Mouse (Mus musculus) midbrain, embryonic 13.5 days (tissue): Measurements from ENCODE around the gene Mob3c. TPM values are rescaled to one million over a fixed set of nuclear protein-coding genes. Genes with fewer than 3 reads are reported as not detected.

Experiments used
- ATAC-seq: fragments of 200-750 bp; cut with Nextera tagmentation; 2 replicates; pipeline ENCODE4 v1.8.0; 2017; ENCODE audit warnings: mild to moderate bottlenecking, moderate TSS enrichment, moderate library complexity
- H3K27ac ChIP-seq: fragments of 300-500 bp; sonication (generic); 2 replicates; pipeline ENCODE4 v1.5.1; 2015; ENCODE audit warnings: inconsistent platforms, mild to moderate bottlenecking, moderate library complexity
- H3K27me3 ChIP-seq: fragments of 300-500 bp; sonication (generic); 2 replicates; pipeline ENCODE4 v1.6.1; 2015; ENCODE audit warnings: mild to moderate bottlenecking, inconsistent platforms
- H3K36me3 ChIP-seq: fragments of 300-500 bp; sonication (generic); 2 replicates; pipeline ENCODE4 v1.6.1; 2015; ENCODE audit warnings: mild to moderate bottlenecking, inconsistent platforms
- H3K4me1 ChIP-seq: fragments of 300-500 bp; sonication (generic); replicated peaks from 2 replicates; pipeline ENCODE4 v1.6.1; 2015; ENCODE audit warnings: inconsistent platforms
- H3K4me2 ChIP-seq: fragments of 300-500 bp; sonication (generic); replicated peaks from 2 replicates; pipeline ENCODE4 v1.6.1; 2015; ENCODE audit warnings: moderate library complexity, mild to moderate bottlenecking, inconsistent platforms
- H3K4me3 ChIP-seq: fragments of 300-500 bp; sonication (generic); replicated peaks from 2 replicates; pipeline ENCODE4 v1.5.1; 2015; ENCODE audit warnings: mild to moderate bottlenecking, inconsistent platforms
- H3K9ac ChIP-seq: fragments of 300-500 bp; sonication (generic); replicated peaks from 2 replicates; pipeline ENCODE4 v1.6.1; 2015; ENCODE audit warnings: mild to moderate bottlenecking, inconsistent platforms
- H3K9me3 ChIP-seq: fragments of 300-500 bp; sonication (generic); 2 replicates; pipeline ENCODE4 v1.6.1; 2016; ENCODE audit warnings: mild to moderate bottlenecking, inconsistent platforms
- WGBS: fragments of 180-500 bp; shearing (Covaris S2); methylation state at CpG from one replicate; pipeline ENCODE4 v1.1.7; 2015; 5-methylcytosine and 5-hydroxymethylcytosine counted together
- polyA plus RNA-seq: library from polyadenylated mRNA; unstranded; fragments of >200 nt; fragmentation: Nextera tagmentation; extraction: Ambion mirVana; gene quantifications from 2 replicates; pipeline ENCODE4 v1.2.1, GENCODE M21; 2015

Mob3c gene
- polyA plus RNA-seq: 4.0 and 4.9 TPM in 2 replicates

GRCm38 (mm10) chr4:115827888-115828571 is at the start of gene Mob3c:
Mob3c (plus strand) TSS chr4:115828092.
- Histone ChIP-seq H3K36me3 (no peaks in the 10 kb centered on the region), H3K4me1 (peaks cover 13% of the 10 kb centered on the region), H3K9ac (peak within 1 kb of the TSS; percentile 79), H3K27me3 (peaks cover 13% of the 10 kb centered on the region), H3K9me3 (no peaks in the 10 kb centered on the region), H3K27ac (peak within 1 kb of the TSS; percentile 51; the same call in 1 of the 2 replicates), H3K4me2 (peak within 1 kb of the TSS; percentile 82), H3K4me3 (peak within 1 kb of the TSS; percentile 80)
- WGBS: under 1% methylated on average over 47 of the region's 57 CpGs
- ATAC-seq: peak; percentile 90

- no peak for ATAC-seq
- Histone ChIP-seq H3K9me3 (no peaks in the 10 kb centered on the region), H3K36me3 (peaks cover 14% of the 10 kb centered on the region), H3K27ac (no peak overlapping the region), H3K4me2 (no peak overlapping the region), H3K4me1 (peaks cover 6% of the 10 kb centered on the region), H3K4me3 (no peak overlapping the region), H3K27me3 (no peaks in the 10 kb centered on the region), H3K9ac (no peak overlapping the region)
- 52% methylated on average over 6 of the region's 6 CpGs for WGBS
Observed at GRCm38 (mm10) chr4:115780269-115780668, 47.6 kb upstream of the Mob3c start.

DNA sequence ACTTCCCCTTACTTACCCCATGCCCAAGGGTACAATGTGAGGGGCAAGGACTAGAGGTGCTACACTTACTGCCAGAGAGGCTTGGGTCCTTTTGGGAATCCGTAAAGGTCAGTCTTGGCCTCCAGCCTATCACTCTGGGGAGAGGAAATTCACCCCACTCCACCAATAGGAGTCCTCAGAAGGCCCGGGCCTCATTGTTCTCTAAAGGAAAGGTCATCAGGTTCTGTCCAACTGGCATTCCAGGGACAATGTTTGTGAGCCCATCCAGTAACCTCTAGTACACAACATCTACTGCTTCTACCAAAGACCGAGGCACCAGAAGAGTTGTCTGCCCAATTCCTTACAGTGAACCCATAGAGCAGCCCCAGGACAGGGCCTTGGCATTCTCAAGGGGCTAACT is 47.0 kb upstream of the Mob3c start, which contains the start of gene Tex38:
TSS of gene Tex38 (minus strand) at position 101 of the 400 bp plus-strand sequence.
- H3K27me3 ChIP-seq: no peaks in the 10 kb centered on the region
- no peak within 1 kb of the TSS for H3K27ac ChIP-seq
- H3K9me3 ChIP-seq: no peaks in the 10 kb centered on the region
- H3K4me3 ChIP-seq: no peak within 1 kb of the TSS
- H3K4me2 ChIP-seq: no peak within 1 kb of the TSS
- no peak for ATAC-seq
- peaks cover 14% of the 10 kb centered on the region for H3K36me3 ChIP-seq
- 85% methylated on average over 3 of the region's 3 CpGs for WGBS
- H3K9ac ChIP-seq: no peak within 1 kb of the TSS
- H3K4me1 ChIP-seq: peaks cover 13% of the 10 kb centered on the region

DNA sequence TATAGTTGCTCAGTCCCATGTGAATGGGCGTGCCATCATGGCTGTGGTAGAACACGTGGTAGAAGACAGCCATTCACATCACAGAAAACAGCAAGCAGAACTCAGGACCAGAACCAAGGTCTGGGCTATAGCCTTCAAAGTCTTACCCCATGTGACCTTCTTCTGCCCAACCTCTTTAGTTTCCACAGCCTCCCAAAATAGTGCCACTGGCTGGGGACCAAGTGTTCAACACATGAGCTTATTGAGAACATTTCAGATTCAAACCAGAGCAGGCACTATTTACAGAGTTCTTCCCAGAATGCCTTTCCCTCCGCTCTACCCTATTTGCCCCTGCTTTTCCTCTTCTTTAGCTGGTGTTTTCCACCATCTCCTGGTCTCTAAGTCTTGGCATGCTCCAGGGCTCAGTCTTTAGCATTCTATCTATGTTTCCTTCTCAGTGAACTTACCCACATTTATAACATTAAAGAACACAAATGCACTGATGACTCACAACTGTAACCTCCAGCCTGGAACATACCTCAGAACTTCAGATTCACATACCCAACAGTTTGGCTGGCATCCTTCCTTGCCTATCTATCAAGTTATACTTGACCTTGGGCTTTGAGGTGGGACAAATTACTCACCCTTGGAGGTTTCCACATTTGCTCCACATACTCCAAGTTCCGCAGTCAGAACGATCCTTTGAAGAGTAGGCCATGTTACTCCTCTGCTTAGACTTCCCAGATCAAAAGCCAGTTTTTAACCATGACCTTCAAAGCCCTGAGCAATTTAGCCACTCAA is 45.7 kb upstream of the Mob3c start:
- no peaks in the 10 kb centered on the region for H3K27me3 ChIP-seq
- no peak overlapping the region for H3K9ac ChIP-seq
- H3K9me3 ChIP-seq: no peaks in the 10 kb centered on the region
- no peak overlapping the region for H3K27ac ChIP-seq
- no peak for ATAC-seq
- H3K4me1 ChIP-seq: peaks cover 15% of the 10 kb centered on the region
- no peak overlapping the region for H3K4me3 ChIP-seq
- peaks cover 4% of the 10 kb centered on the region; the same call in 1 of the 2 replicates for H3K36me3 ChIP-seq
- no peak overlapping the region for H3K4me2 ChIP-seq
- WGBS: 93% methylated on average over 5 of the region's 5 CpGs

GRCm38 (mm10) chr4:115784769-115785510 is 43.0 kb upstream of the Mob3c start, which contains the start of gene Atpaf1:
Atpaf1 (plus strand) TSS chr4:115784812.
- Histone ChIP-seq H3K9me3 (no peaks in the 10 kb centered on the region), H3K27me3 (no peaks in the 10 kb centered on the region), H3K9ac (peak within 1 kb of the TSS; percentile 81), H3K36me3 (peaks cover 16% of the 10 kb centered on the region), H3K4me1 (peaks cover 15% of the 10 kb centered on the region), H3K4me3 (peak within 1 kb of the TSS; percentile 62), H3K27ac (peak within 1 kb of the TSS; percentile 35; the same call in 1 of the 2 replicates), H3K4me2 (peak within 1 kb of the TSS; percentile 71)
- WGBS: under 1% methylated on average over 67 of the region's 69 CpGs
- peak; percentile 96 for ATAC-seq

- no peaks in the 10 kb centered on the region for H3K27me3 ChIP-seq
- peaks cover 15% of the 10 kb centered on the region for H3K4me1 ChIP-seq
- WGBS: 65% methylated on average over 7 of the region's 7 CpGs
- H3K9me3 ChIP-seq: no peaks in the 10 kb centered on the region
- no peak overlapping the region for H3K27ac ChIP-seq
- H3K36me3 ChIP-seq: peaks cover 22% of the 10 kb centered on the region
- H3K4me2 ChIP-seq: peak overlapping the region; percentile 71
- H3K9ac ChIP-seq: peak overlapping the region; percentile 81
- H3K4me3 ChIP-seq: peak overlapping the region; percentile 62
- ATAC-seq: peak; percentile 28
Observed at GRCm38 (mm10) chr4:115785511-115786034, 42.3 kb upstream of the Mob3c start.

GRCm38 (mm10) chr4:115790864-115791263 is 37.0 kb upstream of the Mob3c start:
- H3K4me1 ChIP-seq: peaks cover 2% of the 10 kb centered on the region
- H3K9me3 ChIP-seq: no peaks in the 10 kb centered on the region
- ATAC-seq: no peak
- no peak overlapping the region for H3K4me3 ChIP-seq
- 85% methylated on average over 3 of the region's 3 CpGs for WGBS
- no peak overlapping the region for H3K4me2 ChIP-seq
- H3K9ac ChIP-seq: no peak overlapping the region
- H3K27ac ChIP-seq: no peak overlapping the region
- peaks cover 49% of the 10 kb centered on the region for H3K36me3 ChIP-seq
- no peaks in the 10 kb centered on the region for H3K27me3 ChIP-seq

- WGBS: over 99% methylated on average over 3 of the region's 3 CpGs
- Histone ChIP-seq H3K27ac (no peak overlapping the region), H3K9ac (no peak overlapping the region), H3K9me3 (no peaks in the 10 kb centered on the region), H3K4me3 (no peak overlapping the region), H3K36me3 (peaks cover 63% of the 10 kb centered on the region), H3K27me3 (no peaks in the 10 kb centered on the region), H3K4me2 (no peak overlapping the region), H3K4me1 (no peaks in the 10 kb centered on the region)
- no peak for ATAC-seq
Observed at GRCm38 (mm10) chr4:115795360-115795759, 32.5 kb upstream of the Mob3c start.

DNA sequence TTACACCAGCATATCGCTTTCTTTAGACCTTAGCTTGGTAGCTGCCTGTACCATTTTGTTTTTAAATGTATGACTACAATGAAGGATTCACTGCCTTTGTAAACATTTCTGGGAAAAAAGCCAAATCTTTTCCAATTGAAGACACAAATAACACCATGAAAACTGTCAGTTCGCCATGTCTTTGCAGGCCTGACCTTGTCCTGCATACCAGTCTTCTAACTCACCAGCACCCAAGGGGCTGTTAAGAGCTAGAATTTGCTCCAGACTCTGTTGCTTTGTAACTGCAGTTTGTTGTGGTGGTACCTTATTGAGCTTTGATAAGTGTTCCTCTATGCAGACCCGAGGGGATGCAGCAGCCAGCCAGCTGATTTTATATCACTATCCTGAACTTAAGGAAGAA is 27.9 kb upstream of the Mob3c start:
- H3K4me2 ChIP-seq: no peak overlapping the region
- 88% methylated on average over 3 of the region's 3 CpGs for WGBS
- no peak overlapping the region for H3K9ac ChIP-seq
- H3K4me1 ChIP-seq: no peaks in the 10 kb centered on the region
- no peak overlapping the region for H3K27ac ChIP-seq
- ATAC-seq: no peak
- H3K9me3 ChIP-seq: no peaks in the 10 kb centered on the region
- H3K36me3 ChIP-seq: peaks cover 58% of the 10 kb centered on the region
- no peaks in the 10 kb centered on the region for H3K27me3 ChIP-seq
- no peak overlapping the region for H3K4me3 ChIP-seq

- peaks cover 43% of the 10 kb centered on the region for H3K36me3 ChIP-seq
- H3K9me3 ChIP-seq: no peaks in the 10 kb centered on the region
- no peak overlapping the region for H3K9ac ChIP-seq
Observed at GRCm38 (mm10) chr4:115812326-115812725, 15.6 kb upstream of the Mob3c start.

DNA sequence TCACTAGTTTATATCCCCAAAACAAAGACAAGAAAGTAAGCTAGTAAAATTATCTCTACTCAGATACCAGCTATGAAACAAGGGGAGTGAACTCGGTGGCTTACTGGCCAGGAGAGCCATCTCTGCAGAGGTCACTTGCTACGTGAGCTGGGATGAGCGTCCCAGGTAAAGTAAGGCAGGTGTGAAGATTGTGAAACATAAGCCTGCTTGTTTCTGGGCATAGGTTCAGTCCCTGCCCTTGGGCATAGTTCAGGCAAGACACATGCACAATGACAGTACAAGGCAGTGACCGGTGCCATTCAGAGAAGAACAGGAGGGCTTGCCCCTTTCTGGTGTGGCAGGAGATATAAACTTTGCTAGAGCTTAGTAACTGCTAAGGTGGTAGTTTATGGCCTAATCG is 12.3 kb upstream of the Mob3c start:
- Histone ChIP-seq H3K4me2 (no peak overlapping the region), H3K4me3 (no peak overlapping the region), H3K9ac (no peak overlapping the region), H3K4me1 (no peaks in the 10 kb centered on the region), H3K27me3 (no peaks in the 10 kb centered on the region), H3K36me3 (peaks cover 41% of the 10 kb centered on the region), H3K27ac (no peak overlapping the region), H3K9me3 (no peaks in the 10 kb centered on the region)
- 93% methylated on average over 5 of the region's 5 CpGs for WGBS
- no peak for ATAC-seq

More at GRCm38 (mm10) chr4:115812326-115812725, 15.6 kb upstream of the Mob3c start:
- 73% methylated on average over 4 of the region's 4 CpGs for WGBS
- no peaks in the 10 kb centered on the region for H3K27me3 ChIP-seq
- ATAC-seq: no peak
- H3K4me3 ChIP-seq: no peak overlapping the region
- H3K4me1 ChIP-seq: no peaks in the 10 kb centered on the region
- no peak overlapping the region for H3K27ac ChIP-seq
- no peak overlapping the region for H3K4me2 ChIP-seq
